Mouse (Mus musculus): ENCODE results near the gene Il16. TPM values are rescaled to one million over a fixed set of nuclear protein-coding genes. Genes with fewer than 3 reads are reported as not detected.
A peak's percentile ranks its signal among the peaks of the same experiment; 100 is the strongest.

Il16 gene
- polyA plus RNA-seq, 1 experiment from 2014 or later, result 3.1 TPM

DNA sequence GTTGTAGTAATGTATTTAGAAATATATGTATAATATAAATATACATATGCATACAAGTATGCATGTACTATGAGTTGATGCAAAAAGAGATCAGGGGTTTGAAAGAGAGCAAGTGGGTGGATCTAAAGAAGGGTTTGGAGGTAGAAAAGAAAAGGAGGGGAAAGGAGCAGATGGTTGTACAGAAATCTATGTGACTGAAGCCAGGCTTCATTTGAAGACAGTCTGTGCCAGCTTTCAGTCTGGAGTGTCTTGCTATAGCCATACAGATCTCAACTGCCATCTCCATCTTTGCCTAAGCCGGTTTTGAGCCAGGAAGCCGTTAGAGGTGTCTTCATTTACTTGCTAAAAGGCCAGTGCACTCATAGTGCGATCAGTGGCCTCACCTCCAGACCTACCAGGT is 130.3 kb downstream of the Il16 start:
- H3K36me3 ChIP-seq (ENCODE audit: insufficient read depth, low read length), result no peaks in the 10 kb centered on the region
- H3K9ac ChIP-seq (ENCODE audit: low read depth, low read length), result no peak overlapping the region
- no peak for TF ChIP-seq CTCF (IDR thresholded peaks at IDR 0.05; ENCODE audit: low read depth)
- DNase-seq (ENCODE audit: low spot score), result no peak
- H3K9me3 ChIP-seq (replicated peaks; ENCODE audit: low read length), result no peaks in the 10 kb centered on the region
- 90% methylated on average over 3 of the region's 3 CpGs for WGBS
- H3K4me3 ChIP-seq (replicated peaks; ENCODE audit: low read depth, low read length), result no peak overlapping the region
- no peak overlapping the region for H3K27ac ChIP-seq
- no peak overlapping the region for H3K4me2 ChIP-seq (ENCODE audit: low read length)
- ATAC-seq (replicated peaks; ENCODE audit: low FRiP score, low read depth), result no peak
- H3K27me3 ChIP-seq (ENCODE audit: insufficient read depth, low read length), result no peaks in the 10 kb centered on the region
- H3K4me1 ChIP-seq (replicated peaks; ENCODE audit: insufficient read depth, low read length), result peaks cover 10% of the 10 kb centered on the region; the same call in 1 of the 2 replicates

GRCm38 (mm10) chr7:83611886-83612285 is 133.6 kb downstream of the Il16 start:
- Histone ChIP-seq H3K27me3 (ENCODE audit: insufficient read depth, low read length) (no peaks in the 10 kb centered on the region), H3K36me3 (ENCODE audit: insufficient read depth, low read length) (no peaks in the 10 kb centered on the region), H3K4me1 (replicated peaks; ENCODE audit: insufficient read depth, low read length) (no peaks in the 10 kb centered on the region; the same call in 1 of the 2 replicates), H3K4me2 (ENCODE audit: low read length) (no peak overlapping the region), H3K27ac (no peak overlapping the region), H3K9me3 (replicated peaks; ENCODE audit: low read length) (no peaks in the 10 kb centered on the region), H3K4me3 (replicated peaks; ENCODE audit: low read depth, low read length) (no peak overlapping the region), H3K9ac (ENCODE audit: low read depth, low read length) (no peak overlapping the region)
- WGBS, result 63% methylated on average over 1 of the region's 1 CpGs
- DNase-seq (ENCODE audit: low spot score) (no peak), ATAC-seq (replicated peaks; ENCODE audit: low FRiP score, low read depth) (no peak)
- TF ChIP-seq CTCF (IDR thresholded peaks at IDR 0.05; ENCODE audit: low read depth), result no peak

DNA sequence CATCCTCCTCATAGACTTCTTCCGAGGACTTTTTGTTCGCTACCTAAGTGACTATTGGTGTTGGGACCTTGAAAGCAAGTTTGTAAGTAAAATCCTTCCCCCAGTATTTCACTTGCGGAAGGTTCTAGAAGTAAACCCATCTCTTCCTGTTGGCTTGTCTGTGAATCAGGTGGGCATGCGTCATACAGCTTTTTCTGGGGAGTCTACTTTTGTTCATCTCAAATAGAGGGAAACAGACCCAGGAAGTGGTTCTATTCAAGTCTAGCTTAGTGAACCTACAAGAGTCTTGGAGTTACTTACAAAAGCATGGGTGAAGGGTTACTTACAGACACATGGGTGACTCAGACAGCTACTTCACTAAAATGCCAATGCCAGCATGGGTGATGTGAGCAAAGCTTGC is 135.6 kb downstream of the Il16 start:
- H3K9me3 ChIP-seq (replicated peaks; ENCODE audit: low read length), result no peaks in the 10 kb centered on the region
- no peak for DNase-seq (ENCODE audit: low spot score)
- no peaks in the 10 kb centered on the region for H3K36me3 ChIP-seq (ENCODE audit: insufficient read depth, low read length)
- no peak for TF ChIP-seq CTCF (IDR thresholded peaks at IDR 0.05; ENCODE audit: low read depth)
- H3K4me2 ChIP-seq (ENCODE audit: low read length), result no peak overlapping the region
- no peaks in the 10 kb centered on the region for H3K27me3 ChIP-seq (ENCODE audit: insufficient read depth, low read length)
- H3K27ac ChIP-seq, result no peak overlapping the region
- H3K4me1 ChIP-seq (replicated peaks; ENCODE audit: insufficient read depth, low read length), result no peaks in the 10 kb centered on the region
- no peak overlapping the region for H3K9ac ChIP-seq (ENCODE audit: low read depth, low read length)
- 97% methylated on average over 4 of the region's 4 CpGs for WGBS
- H3K4me3 ChIP-seq (replicated peaks; ENCODE audit: low read depth, low read length), result no peak overlapping the region
- no peak for ATAC-seq (replicated peaks; ENCODE audit: low FRiP score, low read depth)

GRCm38 (mm10) chr7:83606796-83607195 is 138.7 kb downstream of the Il16 start:
- no peak for ATAC-seq (replicated peaks; ENCODE audit: low FRiP score, low read depth)
- no peak for DNase-seq (ENCODE audit: low spot score)

DNA sequence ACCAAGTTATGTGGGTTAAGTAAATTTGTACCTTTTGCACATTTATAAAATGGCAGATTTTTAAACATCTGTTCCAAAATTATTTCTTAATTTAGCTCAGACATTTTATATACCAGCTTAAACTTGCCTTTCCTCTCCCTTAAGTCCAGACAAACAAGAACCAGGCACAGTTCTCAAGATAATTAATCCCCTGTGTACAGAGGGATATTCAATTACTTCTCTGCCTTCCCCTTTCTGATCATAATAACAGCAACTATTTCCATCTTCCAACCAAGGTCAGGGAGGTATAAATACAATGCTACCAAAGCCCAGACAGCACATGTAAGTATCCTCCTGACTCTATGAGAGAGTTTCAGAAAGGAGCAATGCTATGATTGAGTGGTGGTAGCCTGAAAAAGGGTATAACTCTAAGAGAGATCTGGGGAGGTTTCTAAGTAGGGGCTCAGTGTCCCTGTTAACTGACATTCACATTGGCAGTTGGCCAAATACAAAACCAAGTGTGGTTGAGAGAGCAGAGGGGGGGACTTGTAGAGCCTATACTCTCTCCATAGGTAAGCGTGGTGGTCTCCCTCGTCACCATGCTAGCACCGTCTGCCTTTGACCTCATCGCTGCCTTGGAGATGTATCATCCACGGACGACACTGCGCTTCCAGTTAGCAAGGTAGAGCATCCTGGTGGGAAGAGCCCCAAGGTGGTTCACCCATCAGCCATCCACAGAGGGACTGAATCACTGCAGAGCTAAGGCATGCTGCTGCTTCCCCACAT is 141.2 kb downstream of the Il16 start:
- H3K4me1 ChIP-seq (replicated peaks; ENCODE audit: insufficient read depth, low read length), result no peaks in the 10 kb centered on the region
- no peaks in the 10 kb centered on the region for H3K9me3 ChIP-seq (replicated peaks; ENCODE audit: low read length)
- ATAC-seq (replicated peaks; ENCODE audit: low FRiP score, low read depth) (no peak), DNase-seq (ENCODE audit: low spot score) (no peak)
- no peak overlapping the region for H3K4me3 ChIP-seq (replicated peaks; ENCODE audit: low read depth, low read length)
- TF ChIP-seq CTCF (IDR thresholded peaks at IDR 0.05; ENCODE audit: low read depth), result no peak
- H3K9ac ChIP-seq (ENCODE audit: low read depth, low read length), result no peak overlapping the region
- H3K27me3 ChIP-seq (ENCODE audit: insufficient read depth, low read length), result no peaks in the 10 kb centered on the region
- no peak overlapping the region for H3K4me2 ChIP-seq (ENCODE audit: low read length)
- 95% methylated on average over 7 of the region's 7 CpGs for WGBS
- H3K27ac ChIP-seq, result no peak overlapping the region
- H3K36me3 ChIP-seq (ENCODE audit: insufficient read depth, low read length), result no peaks in the 10 kb centered on the region

More at GRCm38 (mm10) chr7:83606796-83607195, 138.7 kb downstream of the Il16 start:
- no peaks in the 10 kb centered on the region for H3K9me3 ChIP-seq (replicated peaks; ENCODE audit: low read length)
- no peak overlapping the region for H3K27ac ChIP-seq
- no peaks in the 10 kb centered on the region for H3K4me1 ChIP-seq (replicated peaks; ENCODE audit: insufficient read depth, low read length)
- no peak for TF ChIP-seq CTCF (IDR thresholded peaks at IDR 0.05; ENCODE audit: low read depth)
- no peak overlapping the region for H3K4me3 ChIP-seq (replicated peaks; ENCODE audit: low read depth, low read length)
- H3K27me3 ChIP-seq (ENCODE audit: insufficient read depth, low read length), result no peaks in the 10 kb centered on the region
- WGBS, result 94% methylated on average over 2 of the region's 2 CpGs
- H3K4me2 ChIP-seq (ENCODE audit: low read length), result no peak overlapping the region
- H3K9ac ChIP-seq (ENCODE audit: low read depth, low read length), result no peak overlapping the region
- H3K36me3 ChIP-seq (ENCODE audit: insufficient read depth, low read length), result no peaks in the 10 kb centered on the region

DNA sequence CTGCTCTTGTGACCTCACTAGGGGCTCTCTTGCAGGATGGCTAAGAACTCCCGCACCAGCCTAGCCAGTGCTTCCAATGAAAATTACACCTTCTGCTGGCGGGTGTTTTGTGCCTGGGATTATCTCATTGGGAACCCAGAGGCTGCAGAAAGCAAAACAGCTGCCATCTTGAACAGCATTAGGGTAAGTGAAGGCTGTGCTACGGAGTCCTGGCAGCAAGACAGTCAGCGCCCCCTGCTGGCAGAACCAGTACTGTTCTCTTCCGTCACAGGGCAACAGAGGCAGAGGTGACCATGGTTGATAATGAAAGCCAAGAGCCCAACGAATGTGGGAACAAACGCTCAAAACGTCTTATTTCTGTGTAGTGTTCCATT is 145.6 kb downstream of the Il16 start:
- H3K4me3 ChIP-seq (replicated peaks; ENCODE audit: low read depth, low read length), result no peak overlapping the region
- TF ChIP-seq CTCF (IDR thresholded peaks at IDR 0.05; ENCODE audit: low read depth), result peak; percentile 63
- H3K27ac ChIP-seq, result no peak overlapping the region
- no peaks in the 10 kb centered on the region for H3K27me3 ChIP-seq (ENCODE audit: insufficient read depth, low read length)
- 67% methylated on average over 8 of the region's 8 CpGs for WGBS
- H3K9ac ChIP-seq (ENCODE audit: low read depth, low read length), result no peak overlapping the region
- no peak for ATAC-seq (replicated peaks; ENCODE audit: low FRiP score, low read depth)
- H3K9me3 ChIP-seq (replicated peaks; ENCODE audit: low read length), result no peaks in the 10 kb centered on the region
- H3K4me1 ChIP-seq (replicated peaks; ENCODE audit: insufficient read depth, low read length), result no peaks in the 10 kb centered on the region
- DNase-seq (ENCODE audit: low spot score), result peak; percentile 28
- H3K4me2 ChIP-seq (ENCODE audit: low read length), result no peak overlapping the region
- H3K36me3 ChIP-seq (ENCODE audit: insufficient read depth, low read length), result no peaks in the 10 kb centered on the region
